Mouse (Mus musculus): Measurements from ENCODE around the gene Elmsan1.
"Not testable (repeated sequence)": the region's sequence is repeated elsewhere in the genome, so short reads cannot be mapped to it uniquely, and the experiment has no call there.

Elmsan1 gene

DNA sequence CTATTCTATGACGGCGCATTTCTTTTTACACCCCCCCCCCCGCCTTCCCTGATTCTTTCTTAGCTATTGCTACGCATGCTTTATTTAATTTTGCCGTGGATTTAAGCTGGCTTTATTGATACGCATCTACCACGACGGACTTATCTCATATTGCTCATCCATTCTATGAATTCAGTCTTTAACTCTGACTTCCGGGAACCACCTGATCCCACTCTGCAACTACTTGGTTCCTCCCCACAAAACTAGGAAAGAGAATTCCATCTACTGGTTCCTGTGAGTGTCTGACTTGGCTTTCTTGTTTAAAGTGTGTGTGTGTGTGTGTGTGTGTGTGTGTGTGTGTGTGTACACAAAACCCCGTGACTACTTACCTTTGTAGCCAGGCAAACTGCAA is 70.1 kb downstream of the Elmsan1 start:
- peak; percentile 23 for DNase-seq (ENCODE audit: low spot score)

DNA sequence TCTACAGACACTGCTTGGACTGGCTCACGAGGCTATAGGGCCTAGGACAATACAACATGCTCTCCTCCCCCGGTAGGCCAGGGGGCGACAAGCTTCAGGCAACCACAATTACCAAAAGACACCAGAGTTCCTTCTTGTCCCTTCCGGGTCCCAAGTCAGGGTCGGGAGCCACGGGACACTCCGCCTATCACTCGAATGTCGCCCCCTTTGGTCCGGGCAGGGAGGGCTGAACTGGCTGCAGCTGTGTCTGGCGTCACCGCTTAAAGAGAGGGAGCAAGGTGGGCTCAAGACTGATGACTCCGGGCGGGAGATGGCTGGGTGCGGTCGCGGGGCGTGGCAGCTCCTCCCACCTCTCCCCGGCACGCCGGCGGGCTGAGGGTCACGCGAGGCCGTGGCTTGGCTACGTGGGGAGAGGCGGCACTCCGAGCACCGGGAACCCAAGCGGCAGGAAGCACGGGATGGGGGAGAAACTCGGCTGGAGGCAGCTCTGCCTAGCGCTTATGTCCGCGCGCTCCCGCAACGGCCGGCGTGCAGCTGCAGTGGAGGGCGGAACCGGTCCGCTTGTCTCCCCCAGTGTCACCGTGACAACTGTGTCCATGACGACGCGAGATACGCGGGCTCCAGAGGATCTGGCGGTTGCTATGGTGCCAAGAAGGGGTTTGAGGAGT is 70.6 kb downstream of the Elmsan1 start, which contains the start of gene Pnma1:
Gene Pnma1, minus strand, starts transcription at position 536 of the 668 bp plus-strand sequence.
- peak; percentile 84 for DNase-seq (ENCODE audit: low spot score)

DNA sequence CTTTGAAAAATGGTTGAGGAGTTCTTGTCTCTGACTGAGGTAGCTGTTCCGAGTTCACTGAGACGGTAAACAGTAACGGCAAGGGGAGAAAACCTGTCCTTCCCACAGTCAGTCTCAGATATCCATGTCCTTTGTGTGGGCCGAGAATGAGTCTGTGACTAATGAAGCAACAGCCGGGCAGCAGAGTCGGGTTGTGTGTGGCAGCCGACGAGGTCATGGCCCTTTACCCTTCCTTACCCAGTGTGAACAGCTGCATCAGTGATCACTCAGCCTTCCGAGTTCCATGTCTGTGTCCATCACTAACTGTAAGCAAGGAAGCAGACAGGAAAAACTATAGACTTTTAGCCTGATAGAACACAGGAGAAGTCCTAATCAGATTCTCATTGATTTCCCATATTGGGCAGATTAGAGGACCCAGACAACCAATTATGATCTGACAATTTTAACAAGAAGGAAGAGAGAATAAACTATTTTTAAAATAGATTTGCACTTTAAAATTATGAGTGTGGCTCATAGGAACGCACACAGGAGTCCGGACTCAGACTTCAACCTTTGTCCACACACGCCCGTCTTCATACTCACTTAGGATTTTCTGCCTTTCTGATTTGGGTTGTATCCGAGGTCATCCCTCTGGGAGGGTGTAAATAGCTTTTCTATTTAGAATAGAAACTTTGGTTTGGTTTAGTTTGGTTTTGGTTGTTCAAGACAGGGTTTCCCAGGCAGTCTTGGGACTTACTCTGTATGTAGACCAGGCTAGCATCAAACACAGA is 76.2 kb downstream of the Elmsan1 start:
- no peak for DNase-seq (ENCODE audit: low spot score)

DNA sequence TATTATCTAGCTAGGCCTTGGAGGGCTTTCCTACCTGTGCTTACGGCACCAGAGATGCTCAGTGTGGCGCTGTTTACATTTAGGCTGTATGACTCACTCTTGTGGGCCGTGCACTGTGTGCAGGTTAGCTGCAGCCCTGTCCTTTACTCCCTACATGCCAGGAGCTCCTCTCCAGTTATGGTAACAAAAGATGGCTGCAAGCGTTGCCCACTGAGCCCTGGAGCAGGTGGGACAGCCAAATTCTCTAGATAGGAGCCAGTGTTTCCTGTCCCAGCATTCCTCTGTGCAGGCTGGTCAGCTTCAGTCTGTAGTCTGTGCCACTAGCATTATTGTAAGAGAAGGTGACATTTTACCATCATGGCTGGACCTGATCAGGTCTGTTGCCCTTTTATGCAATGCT is 77.4 kb downstream of the Elmsan1 start:
- DNase-seq (ENCODE audit: low spot score), result no peak

DNA sequence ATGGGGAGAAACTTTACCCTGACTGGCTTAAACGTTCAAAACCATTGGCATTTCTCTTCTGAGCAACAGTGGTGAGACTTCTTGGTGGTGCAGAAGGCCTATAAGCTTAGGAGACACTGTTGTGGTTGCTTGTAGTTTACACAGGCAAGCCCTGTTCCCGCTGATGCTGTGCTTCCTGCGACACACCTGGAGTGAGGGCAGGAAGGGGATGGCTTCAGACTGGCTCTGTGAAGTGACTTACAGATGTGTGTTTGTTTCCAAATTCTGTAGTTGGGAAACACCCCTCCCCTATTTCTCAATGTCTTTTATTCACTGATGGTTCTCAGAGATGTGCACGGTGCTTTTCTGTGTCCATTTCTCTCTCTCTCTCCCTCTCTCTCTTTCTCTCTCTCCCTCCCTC is 78.5 kb downstream of the Elmsan1 start:
- DNase-seq (ENCODE audit: low spot score), result no peak

- no peak for DNase-seq (ENCODE audit: low spot score)
These were observed 81.5 kb downstream of the Elmsan1 start for GRCm38 (mm10) chr12:84137131-84137530.

- DNase-seq (ENCODE audit: low spot score), result no peak
These were observed 86.4 kb downstream of the Elmsan1 start for GRCm38 (mm10) chr12:84132265-84132664.

GRCm38 (mm10) chr12:84129931-84130330 is 88.8 kb downstream of the Elmsan1 start:
- no peak for DNase-seq (ENCODE audit: low spot score)

DNA sequence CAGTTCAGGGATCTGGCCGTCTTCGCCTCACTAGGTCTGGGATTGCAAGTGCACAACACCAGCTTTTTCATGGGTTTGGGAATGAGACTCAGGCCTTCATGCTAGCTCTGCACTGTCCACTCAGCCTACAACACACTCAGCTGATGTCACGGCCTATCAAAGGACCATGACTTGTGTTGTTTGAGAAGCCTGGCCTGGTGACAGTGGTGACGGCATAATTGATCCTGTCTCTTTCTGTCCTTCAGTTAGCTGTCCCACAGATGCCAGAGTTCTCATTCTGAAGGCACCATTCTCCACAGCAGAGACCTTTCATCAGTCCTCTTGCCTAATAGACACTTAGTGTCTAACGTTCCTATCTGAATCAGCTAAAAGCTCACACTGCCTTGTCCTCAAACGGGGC is 90.1 kb downstream of the Elmsan1 start:
- DNase-seq (ENCODE audit: low spot score), result no peak

DNA sequence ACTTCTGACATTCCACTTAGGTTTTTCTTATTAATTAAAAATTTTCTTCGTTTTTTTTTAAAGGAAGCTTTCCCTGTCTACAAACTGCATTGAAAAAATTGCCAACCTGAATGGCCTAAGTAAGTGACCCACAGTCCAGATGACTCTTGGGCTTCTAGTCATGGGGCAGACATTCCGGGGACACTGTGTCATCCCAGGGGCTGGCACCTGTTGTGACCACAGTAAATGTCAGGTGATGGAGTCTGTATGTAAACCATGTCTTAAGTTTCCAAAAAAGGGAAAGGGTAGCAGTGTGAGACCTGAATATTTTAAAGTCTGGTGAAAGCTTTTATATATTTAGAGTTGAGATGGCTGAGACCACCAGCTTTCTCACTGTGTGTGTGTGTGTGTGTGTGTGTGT is 91.8 kb downstream of the Elmsan1 start:
- DNase-seq (ENCODE audit: low spot score), result no peak

GRCm38 (mm10) chr12:84125892-84126291 is 92.8 kb downstream of the Elmsan1 start:
- no peak for DNase-seq (ENCODE audit: low spot score)

- DNase-seq (ENCODE audit: low spot score), result no peak
These were observed 99.1 kb downstream of the Elmsan1 start for GRCm38 (mm10) chr12:84119584-84119983.

- DNase-seq (ENCODE audit: low spot score), result peak; percentile 96
These were observed 104.3 kb downstream of the Elmsan1 start, which contains the start of gene Dnal1 for GRCm38 (mm10) chr12:84114153-84114994. Gene Dnal1, plus strand, starts transcription at chr12:84114366.

GRCm38 (mm10) chr12:84113676-84114075 is 105.0 kb downstream of the Elmsan1 start:
- DNase-seq (ENCODE audit: low spot score), result no peak

DNA sequence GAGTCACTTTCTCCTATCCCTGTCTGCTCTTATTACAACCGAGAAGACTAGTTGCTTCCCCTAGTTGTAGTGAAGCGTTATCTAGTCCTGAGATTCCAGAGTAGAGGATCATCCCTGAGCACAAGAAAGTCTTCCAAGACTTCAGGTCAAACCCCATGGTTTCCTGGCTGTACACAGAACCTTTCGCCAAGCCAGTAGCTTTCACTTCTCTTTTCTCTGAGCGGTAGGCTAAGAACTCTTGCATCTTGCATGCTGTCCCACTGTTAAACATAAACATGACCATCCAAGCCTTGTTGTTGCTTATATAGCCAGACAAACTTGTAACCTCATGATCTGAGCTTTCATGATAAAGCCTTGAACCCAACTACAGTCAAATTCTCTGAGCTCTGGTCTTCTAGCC is 107.9 kb downstream of the Elmsan1 start:
- no peak for DNase-seq (ENCODE audit: low spot score)

DNA sequence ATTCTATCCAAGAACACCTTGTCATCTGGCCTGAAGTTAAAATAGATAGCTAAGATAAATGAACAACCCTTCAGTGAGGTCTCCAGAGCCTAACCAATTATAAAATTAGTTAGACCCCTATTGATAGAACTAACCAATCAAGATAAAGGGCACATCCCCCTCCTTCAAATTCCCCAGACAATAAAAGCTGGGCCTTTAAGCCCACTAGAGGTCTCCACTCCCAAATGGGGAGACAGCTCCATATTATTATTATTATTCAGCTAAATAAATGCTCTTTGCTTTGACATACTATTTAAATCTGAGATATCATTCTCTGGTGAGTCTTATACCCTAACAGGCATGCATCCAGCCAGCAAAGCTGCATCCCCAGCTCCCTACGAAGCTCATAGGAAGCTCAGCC is 108.8 kb downstream of the Elmsan1 start:
- no peak for DNase-seq (ENCODE audit: low spot score)

GRCm38 (mm10) chr12:84107692-84108091 is 111.0 kb downstream of the Elmsan1 start:
- no peak for DNase-seq (ENCODE audit: low spot score)

DNA sequence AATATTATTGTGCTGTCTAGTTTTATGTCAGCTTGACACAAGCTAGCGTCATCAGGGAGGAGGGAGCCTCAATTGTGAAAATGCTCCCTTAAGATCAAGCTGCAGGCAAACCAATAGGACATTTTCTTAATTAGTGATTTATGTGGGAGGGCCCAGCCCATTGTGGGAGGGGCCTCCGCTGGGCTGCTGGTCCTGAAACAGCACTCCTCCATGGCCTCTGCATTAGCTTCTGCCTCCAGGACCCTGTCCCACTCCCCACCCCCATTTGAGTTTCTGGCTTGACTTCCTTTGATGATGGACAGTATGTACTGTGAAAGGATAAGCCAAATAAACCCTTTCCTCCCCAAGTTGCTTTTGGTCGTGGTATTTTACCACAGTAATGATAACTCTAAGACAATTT is 111.7 kb downstream of the Elmsan1 start:
- DNase-seq (ENCODE audit: low spot score), result no peak

DNA sequence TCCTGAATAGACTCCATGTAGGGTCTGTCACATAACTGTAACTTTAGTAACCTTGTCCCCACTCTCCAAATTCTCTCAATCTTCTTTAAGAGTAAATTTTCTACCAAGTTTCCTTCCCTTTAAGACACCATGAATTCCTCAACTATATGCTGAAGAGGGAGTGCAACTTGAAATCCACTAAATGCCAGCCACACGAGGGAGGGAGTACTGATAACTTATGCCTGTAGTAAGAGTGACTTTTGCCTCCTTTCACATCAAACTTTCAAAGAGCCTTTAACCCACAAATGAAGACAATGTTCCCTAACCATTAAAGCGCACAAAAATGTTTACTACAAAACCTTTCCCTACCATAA is 117.2 kb downstream of the Elmsan1 start:
- no peak for DNase-seq (ENCODE audit: low spot score)

DNA sequence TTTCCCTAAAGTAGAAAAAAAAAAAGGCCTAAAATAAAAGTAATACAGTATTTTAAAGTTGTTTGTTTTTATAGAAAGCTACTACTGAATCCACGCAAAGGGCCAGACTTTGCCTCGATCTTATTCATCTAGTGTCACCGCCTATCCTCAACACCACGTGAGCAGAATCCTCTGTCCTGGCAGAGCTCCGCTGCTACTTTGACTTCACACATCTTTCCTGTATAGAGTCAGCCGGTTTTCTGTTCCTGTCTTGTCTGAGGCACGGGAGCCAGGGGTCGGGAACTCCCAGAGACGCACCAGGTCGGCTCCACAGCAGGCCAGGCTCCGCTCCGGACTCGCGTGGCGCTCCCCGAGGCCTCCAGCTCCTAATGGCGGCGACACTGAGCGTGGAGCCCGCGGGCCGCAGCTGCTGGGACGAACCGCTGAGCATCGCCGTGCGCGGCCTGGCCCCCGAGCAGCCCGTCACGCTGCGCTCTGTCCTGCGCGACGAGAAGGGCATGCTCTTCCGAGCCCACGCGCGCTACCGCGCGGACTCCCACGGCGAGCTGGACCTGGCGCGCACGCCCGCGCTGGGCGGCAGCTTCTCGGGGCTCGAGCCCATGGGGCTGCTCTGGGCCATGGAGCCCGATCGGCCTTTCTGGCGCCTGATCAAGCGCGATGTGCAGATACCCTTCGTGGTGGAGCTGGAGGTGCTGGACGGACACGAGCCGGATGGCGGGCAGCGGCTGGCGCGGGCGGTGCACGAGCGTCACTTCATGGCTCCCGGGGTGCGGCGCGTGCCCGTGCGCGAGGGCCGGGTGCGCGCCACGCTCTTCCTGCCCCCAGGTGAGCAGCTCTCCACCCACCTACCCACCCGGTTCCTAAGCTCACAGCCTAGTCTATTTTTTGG is 117.8 kb downstream of the Elmsan1 start, which contains the start of gene Acot6:
Gene Acot6, plus strand, starts transcription at position 51 of the 889 bp plus-strand sequence.
- DNase-seq (ENCODE audit: low spot score), result not testable (repeated sequence)

- no peak for DNase-seq (ENCODE audit: low spot score)
These were observed 118.6 kb downstream of the Elmsan1 start for GRCm38 (mm10) chr12:84100071-84100470.

DNA sequence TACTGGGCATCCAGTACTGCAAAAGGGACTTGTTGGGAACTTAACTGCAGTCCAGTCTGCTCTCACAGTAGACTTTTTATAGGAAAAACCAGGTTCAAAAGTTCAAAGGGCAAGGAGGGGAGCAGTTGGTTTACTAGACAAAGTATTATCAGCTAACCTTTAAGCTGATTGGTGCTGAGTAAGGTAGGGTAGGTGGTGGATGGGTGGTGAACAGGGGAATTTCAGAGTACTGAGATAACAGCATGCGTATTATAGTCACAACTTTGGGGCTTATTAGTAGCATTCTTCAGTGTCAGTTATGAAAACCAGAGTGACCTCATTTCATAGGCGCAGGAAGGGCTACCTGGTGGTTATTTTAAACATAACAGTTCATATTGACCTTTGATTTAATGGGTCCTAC is 119.1 kb downstream of the Elmsan1 start:
- DNase-seq (ENCODE audit: low spot score), result no peak

Data from MN1 (cell line).